Mouse (Mus musculus): Measurements from ENCODE around the gene Zfp37.
"Not testable (repeated sequence)": the region's sequence is repeated elsewhere in the genome, so short reads cannot be mapped to it uniquely, and the experiment has no call there.

Zfp37 gene

DNA sequence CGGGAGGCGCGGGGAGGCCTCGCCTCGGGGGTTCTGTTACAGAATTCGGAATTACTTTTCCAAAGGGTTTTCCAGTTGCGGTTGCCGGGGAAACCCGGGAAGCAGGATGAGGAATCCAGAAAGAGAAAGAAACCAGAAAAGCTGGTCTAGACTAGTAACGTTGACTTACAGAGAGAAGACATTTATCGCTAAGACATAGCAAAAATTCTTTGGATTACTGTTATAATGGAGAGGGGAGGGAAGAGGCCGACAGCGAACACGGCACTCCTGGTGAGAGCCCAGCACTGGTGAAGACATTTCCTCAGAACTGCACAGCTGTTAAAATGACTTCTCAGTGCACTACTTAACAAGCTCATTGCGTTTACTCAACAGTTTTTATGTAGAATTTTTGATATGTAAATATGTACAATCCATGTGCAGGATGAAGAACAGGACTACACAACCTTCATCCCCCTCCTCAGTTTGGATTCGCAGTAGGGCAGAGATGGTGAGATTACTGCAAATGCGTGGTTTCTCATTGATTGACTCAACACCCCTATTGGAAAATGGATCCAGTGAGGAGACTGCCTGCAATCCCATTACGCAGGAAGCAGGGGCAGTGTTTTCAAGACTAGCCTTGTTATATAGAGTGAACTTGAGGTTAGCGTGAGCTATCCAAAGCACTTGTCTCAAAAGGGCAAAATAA is 22.0 kb downstream of the Zfp37 start:
- no peak for DNase-seq

DNA sequence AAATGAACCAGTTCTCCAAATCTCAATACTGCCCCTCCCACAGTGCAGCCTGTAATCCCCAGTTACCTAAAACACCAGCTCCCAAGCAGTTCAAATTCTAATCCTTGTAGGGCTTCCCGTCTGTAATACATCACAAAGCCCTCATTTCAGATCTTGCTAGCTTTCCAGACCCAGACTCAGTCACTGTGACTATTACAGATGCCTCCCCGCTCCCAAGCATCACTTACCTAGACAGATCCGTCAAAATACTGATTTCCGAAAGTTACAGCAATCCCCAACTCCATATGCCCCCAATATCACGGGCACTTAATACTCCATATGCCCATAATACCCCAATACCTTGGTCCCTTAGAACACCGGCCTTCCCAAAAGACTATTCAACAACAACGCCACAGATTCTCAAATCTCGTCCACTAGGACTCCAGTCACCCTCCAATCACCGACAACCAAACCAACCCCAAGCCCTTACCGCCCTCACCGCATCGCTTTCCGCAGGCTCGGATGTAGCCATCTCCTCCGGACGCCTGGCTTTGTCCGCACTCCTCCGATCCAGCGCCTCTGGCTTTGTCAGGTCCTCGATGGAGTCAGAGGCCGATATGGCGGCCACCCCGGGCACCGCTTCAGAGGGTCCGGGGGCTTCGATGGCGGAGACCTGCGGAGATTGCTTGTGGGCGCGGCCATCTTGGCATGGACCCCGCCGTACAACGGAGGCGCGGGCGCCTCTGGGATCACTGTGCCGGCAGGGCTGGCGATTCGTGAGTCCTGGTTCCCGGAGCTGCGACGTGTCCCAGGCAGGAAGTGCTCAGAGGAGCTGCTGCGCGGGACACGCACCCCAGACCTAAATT is 22.8 kb downstream of the Zfp37 start:
- peak; percentile 93 for DNase-seq

DNA sequence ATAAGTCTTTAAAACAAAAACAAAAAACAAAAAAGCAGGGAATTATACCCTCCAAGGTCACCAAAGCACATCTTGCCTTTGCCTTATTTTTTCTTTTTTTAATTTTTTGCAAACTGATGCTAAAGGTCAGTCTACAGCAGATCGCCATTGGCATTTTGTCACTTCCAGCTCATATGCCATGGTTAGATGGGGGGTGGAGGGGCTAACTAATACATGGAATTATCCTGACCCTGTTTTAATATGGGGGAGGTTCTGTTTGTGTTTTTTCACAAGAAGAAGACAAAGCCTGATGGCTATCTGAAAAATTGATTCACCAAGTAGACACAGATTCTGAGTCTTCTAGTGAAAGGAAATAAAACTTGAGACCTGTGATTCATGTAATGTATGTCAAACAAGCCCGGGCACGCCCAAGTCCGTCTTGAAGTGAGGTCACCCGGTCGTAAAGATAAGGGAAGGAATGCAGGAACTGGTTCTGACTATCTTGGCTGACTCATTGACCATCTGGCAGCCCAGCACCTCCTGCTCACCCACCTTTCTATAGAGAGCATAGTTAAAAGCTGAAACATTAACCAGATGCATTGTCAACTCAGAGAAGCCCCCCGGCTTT is 30.8 kb downstream of the Zfp37 start:
- DNase-seq, result no peak

DNA sequence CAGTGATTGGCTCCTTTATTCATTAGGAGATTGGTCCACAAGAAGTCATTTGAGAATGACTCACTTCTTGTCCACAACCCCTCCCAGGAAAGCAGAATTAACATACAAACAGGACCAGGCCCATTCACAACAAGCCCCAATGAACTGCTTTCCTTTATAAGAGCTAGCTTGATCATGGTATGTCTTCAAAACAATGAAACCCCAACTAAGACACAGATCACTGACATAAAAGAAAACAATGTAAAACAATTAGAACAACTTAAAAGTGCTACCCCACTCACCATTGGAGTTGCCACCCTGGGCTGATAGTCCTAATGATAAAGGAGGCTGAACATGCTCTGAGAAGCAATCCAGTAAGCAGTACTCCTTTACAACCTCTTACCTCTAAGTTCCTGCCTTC is 42.1 kb downstream of the Zfp37 start:
- DNase-seq, result no peak

DNA sequence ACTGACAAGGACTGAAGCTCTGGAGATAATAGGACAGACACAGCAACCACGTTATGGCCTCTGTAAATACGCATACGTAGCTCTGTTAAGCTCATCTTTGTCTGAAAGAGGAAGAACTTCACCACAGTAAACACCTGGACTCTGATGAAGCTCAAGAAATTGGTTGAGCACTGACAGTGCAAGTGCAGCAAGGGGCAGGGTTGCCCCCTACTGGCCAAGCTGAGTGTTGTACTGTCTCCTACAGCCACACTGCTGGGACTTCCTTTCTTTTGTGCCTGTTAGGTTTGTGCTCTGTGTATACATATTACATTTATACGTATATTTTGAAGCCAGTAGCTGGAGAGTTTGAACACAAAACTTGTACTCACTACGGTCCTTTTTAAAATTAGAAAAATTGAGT is 53.6 kb downstream of the Zfp37 start:
- no peak for DNase-seq

DNA sequence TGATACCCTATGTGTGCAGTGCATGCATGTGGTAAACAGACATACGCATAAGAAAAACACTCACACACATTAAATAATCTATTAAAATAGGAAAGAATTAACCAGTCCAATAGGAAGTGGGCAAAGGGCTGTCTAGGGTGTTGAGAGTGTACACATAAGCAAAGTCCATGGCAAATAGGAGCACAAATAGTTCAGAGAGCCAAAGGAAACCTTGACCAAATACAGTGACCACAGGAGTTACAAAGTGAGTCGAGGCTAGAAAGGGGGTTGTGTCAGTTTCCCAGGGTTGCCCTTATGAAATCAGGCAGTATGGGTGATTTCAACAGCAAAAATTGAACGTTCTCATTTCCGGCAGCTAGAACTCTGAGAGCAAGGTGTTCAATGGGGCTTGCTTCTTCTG is 56.4 kb downstream of the Zfp37 start:
- no peak for DNase-seq

DNA sequence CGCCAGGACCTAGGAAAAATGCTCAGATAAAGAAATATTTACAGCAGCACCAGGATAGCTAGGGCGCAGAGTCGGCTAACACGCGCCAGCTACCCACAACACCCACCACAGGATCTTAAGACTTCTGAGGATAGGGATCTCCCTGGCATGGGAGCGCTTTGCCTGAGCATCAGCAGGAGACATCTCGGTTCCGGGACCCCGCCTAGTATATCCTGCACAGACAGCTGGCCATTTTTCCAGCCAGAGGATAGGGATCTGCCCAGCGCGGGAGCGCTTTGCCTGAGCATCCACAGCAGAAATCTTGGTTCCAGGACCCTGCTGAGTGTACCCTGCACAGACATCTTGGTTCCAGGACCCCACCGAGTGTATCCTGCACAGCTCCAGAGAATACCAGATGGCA is 63.2 kb downstream of the Zfp37 start:
- DNase-seq, result not testable (repeated sequence)

DNA sequence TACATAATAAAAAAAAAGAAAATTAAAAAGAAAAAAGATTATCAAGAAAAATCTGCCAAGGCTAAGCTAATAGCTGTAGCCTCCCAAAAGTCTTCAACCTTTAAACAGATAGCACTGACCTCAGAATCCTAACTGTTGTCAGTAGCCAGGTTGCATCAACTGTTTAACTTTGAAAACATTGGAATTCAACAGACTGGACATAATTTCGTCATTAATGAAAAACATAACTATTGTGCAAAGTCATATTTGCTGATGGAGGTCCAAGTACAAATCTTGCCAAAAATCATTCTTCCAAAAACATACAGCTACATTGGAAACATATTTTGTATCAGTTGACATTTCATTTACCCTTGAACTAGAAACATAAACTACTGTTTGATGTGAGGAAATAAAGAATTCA is 72.4 kb downstream of the Zfp37 start:
- no peak for DNase-seq

DNA sequence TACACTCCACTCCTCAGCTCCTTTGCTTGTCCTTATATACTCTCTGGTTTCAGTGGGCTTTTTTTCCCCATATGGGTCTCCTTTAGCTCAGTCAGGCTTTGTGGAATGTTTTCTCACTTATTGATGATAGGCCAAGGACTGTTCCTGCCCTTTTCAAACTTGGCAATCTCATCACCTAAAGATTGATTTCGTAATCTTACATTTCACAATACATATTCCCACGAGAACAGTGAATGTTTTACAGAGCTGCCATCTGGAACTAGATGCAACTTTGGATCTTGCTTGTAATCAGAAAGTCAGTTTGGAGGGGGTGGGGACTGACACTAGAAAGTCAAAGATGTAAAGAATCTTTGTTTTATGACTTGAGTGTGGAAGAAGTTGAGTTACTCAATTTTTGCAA is 80.0 kb downstream of the Zfp37 start, which contains the start of gene Mup21:
Gene Mup21 (minus strand): TSS at position 53 of the 400 bp plus-strand sequence.
- no peak for DNase-seq

All from lung, postnatal 10 days (tissue).